Mouse (Mus musculus): ENCODE measurements around the gene Gm49776. TPM values are rescaled to one million over a fixed set of nuclear protein-coding genes. Genes with fewer than 3 reads are reported as not detected.

Gm49776 gene
- polyA plus RNA-seq, 1 experiment: not detected

- TF ChIP-seq CTCF (IDR thresholded peaks at IDR 0.05; ENCODE audit: insufficient read depth, low read depth, low read length): no peak
- 80% methylated on average over 6 of the region's 6 CpGs for WGBS
- H3K4me3 ChIP-seq (ENCODE audit: insufficient read depth, low read depth, low read length): no peak overlapping the region
Observed at GRCm38 (mm10) chr16:18252736-18253135, 5.4 kb downstream of the Gm49776 start.

GRCm38 (mm10) chr16:18250828-18251790 is 7.0 kb downstream of the Gm49776 start:
- H3K4me3 ChIP-seq (ENCODE audit: insufficient read depth, low read depth, low read length): no peak overlapping the region
- H3K4me1 ChIP-seq (ENCODE audit: control insufficient read depth, insufficient read depth, low read length): peaks cover 18% of the 10 kb centered on the region
- WGBS: 63% methylated on average over 10 of the region's 10 CpGs
- no peak for TF ChIP-seq POLR2A (IDR thresholded peaks at IDR 0.05; ENCODE audit: insufficient read depth, low read depth, low read length)
- TF ChIP-seq CTCF (IDR thresholded peaks at IDR 0.05; ENCODE audit: insufficient read depth, low read depth, low read length): no peak
- H3K27ac ChIP-seq (ENCODE audit: insufficient read depth, low read depth, low read length): no peak overlapping the region

More at GRCm38 (mm10) chr16:18252736-18253135, 5.4 kb downstream of the Gm49776 start:
- Histone ChIP-seq H3K27ac (ENCODE audit: insufficient read depth, low read depth, low read length) (no peak overlapping the region), H3K4me1 (ENCODE audit: control insufficient read depth, insufficient read depth, low read length) (peaks cover 18% of the 10 kb centered on the region)

- H3K4me1 ChIP-seq (ENCODE audit: control insufficient read depth, insufficient read depth, low read length): peaks cover 18% of the 10 kb centered on the region
- TF ChIP-seq CTCF (IDR thresholded peaks at IDR 0.05; ENCODE audit: insufficient read depth, low read depth, low read length): no peak
- no peak for TF ChIP-seq POLR2A (IDR thresholded peaks at IDR 0.05; ENCODE audit: insufficient read depth, low read depth, low read length)
- no peak overlapping the region for H3K4me3 ChIP-seq (ENCODE audit: insufficient read depth, low read depth, low read length)
- no peak overlapping the region for H3K27ac ChIP-seq (ENCODE audit: insufficient read depth, low read depth, low read length)
- 50% methylated on average over 4 of the region's 4 CpGs for WGBS
Observed at GRCm38 (mm10) chr16:18250231-18250630, 7.9 kb downstream of the Gm49776 start.

- peaks cover 18% of the 10 kb centered on the region for H3K4me1 ChIP-seq (ENCODE audit: control insufficient read depth, insufficient read depth, low read length)
- peak overlapping the region; percentile 77 for H3K4me3 ChIP-seq (ENCODE audit: insufficient read depth, low read depth, low read length)
- no peak for TF ChIP-seq POLR2A (IDR thresholded peaks at IDR 0.05; ENCODE audit: insufficient read depth, low read depth, low read length)
- TF ChIP-seq CTCF (IDR thresholded peaks at IDR 0.05; ENCODE audit: insufficient read depth, low read depth, low read length): no peak
- no peak overlapping the region; the same call in 1 of the 2 replicates for H3K27ac ChIP-seq (ENCODE audit: insufficient read depth, low read depth, low read length)
- 5% methylated on average over 27 of the region's 27 CpGs for WGBS
Observed at GRCm38 (mm10) chr16:18249364-18249967, 8.7 kb downstream of the Gm49776 start.

- WGBS: under 1% methylated on average over 102 of the region's 102 CpGs
- TF ChIP-seq POLR2A (IDR thresholded peaks at IDR 0.05; ENCODE audit: insufficient read depth, low read depth, low read length) (peak; percentile 69; the same call in 1 of the 2 replicates), CTCF (IDR thresholded peaks at IDR 0.05; ENCODE audit: insufficient read depth, low read depth, low read length) (no peak)
- Histone ChIP-seq H3K27ac (ENCODE audit: insufficient read depth, low read depth, low read length) (peak within 1 kb of the TSS; percentile 86), H3K4me3 (ENCODE audit: insufficient read depth, low read depth, low read length) (peak within 1 kb of the TSS; percentile 77), H3K4me1 (ENCODE audit: control insufficient read depth, insufficient read depth, low read length) (peaks cover 18% of the 10 kb centered on the region)
Observed at GRCm38 (mm10) chr16:18248433-18249363, 9.4 kb downstream of the Gm49776 start, which contains the start of the genes Trmt2a and Ranbp1. Gene Trmt2a, plus strand, starts transcription at chr16:18248679. Gene Ranbp1, minus strand, starts transcription at chr16:18248732.

GRCm38 (mm10) chr16:18247521-18248399 is 10.4 kb downstream of the Gm49776 start:
- TF ChIP-seq POLR2A (IDR thresholded peaks at IDR 0.05; ENCODE audit: insufficient read depth, low read depth, low read length) (no peak), CTCF (IDR thresholded peaks at IDR 0.05; ENCODE audit: insufficient read depth, low read depth, low read length) (no peak)
- peak overlapping the region; percentile 77 for H3K4me3 ChIP-seq (ENCODE audit: insufficient read depth, low read depth, low read length)
- H3K27ac ChIP-seq (ENCODE audit: insufficient read depth, low read depth, low read length): peak overlapping the region; percentile 58
- WGBS: under 1% methylated on average over 30 of the region's 33 CpGs
- peaks cover 18% of the 10 kb centered on the region for H3K4me1 ChIP-seq (ENCODE audit: control insufficient read depth, insufficient read depth, low read length)

- WGBS: 88% methylated on average over 10 of the region's 10 CpGs
- TF ChIP-seq CTCF (IDR thresholded peaks at IDR 0.05; ENCODE audit: insufficient read depth, low read depth, low read length) (no peak), POLR2A (IDR thresholded peaks at IDR 0.05; ENCODE audit: insufficient read depth, low read depth, low read length) (no peak)
- no peak overlapping the region for H3K4me3 ChIP-seq (ENCODE audit: insufficient read depth, low read depth, low read length)
- H3K27ac ChIP-seq (ENCODE audit: insufficient read depth, low read depth, low read length): no peak overlapping the region
- peaks cover under 1% of the 10 kb centered on the region for H3K4me1 ChIP-seq (ENCODE audit: control insufficient read depth, insufficient read depth, low read length)
Observed at GRCm38 (mm10) chr16:18241581-18241980, 16.5 kb downstream of the Gm49776 start.
